Mouse (Mus musculus): ENCODE results near the gene Liph.
"Not testable (repeated sequence)": the region's sequence is repeated elsewhere in the genome, so short reads cannot be mapped to it uniquely, and the experiment has no call there.

The Liph gene

DNA sequence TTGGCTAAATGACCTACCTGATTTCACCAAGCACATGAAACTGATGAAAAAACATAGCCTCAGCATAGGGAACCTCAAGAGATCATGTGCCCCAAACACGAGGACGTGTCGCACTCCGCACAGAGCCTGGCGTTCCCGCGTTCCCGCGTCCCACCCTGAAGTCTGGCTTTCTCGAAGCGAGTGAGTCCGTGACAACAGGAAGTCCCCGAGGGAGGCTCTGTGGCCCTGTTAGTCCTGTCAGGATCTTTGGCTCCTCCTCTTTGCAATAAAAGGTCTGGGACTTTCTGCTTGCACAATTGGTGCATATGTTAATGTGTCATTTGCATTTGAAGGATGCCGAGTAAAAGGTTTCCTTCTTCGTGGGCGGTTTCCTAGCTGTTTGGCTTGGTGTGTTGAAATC, at the start of gene Liph:
Gene Liph, minus strand, starts transcription at position 360 of the 400 bp plus-strand sequence.
- no peak for DNase-seq (ENCODE audit: low spot score)

DNA sequence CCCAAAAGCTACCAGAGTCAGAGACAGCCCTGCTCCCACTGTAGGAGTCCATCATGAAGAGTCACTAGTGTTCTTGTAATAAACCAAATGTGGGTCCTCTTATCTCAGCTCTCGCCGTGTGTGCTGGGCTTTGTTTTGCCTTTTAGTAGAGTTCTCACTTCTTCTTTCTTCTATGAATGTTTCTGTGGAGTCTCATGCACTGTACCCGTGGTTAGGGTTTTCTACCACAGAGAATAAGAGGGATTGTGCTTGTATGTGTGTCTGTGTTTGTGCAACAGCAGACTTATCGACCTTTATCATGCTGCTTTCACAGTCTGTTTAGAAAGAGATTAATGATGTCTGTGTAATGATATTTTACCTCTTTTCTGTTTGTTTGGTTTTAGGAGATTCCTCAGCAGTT, 48.4 kb upstream of the Liph start:
- no peak for DNase-seq (ENCODE audit: low spot score)

- DNase-seq (ENCODE audit: low spot score) = no peak
These were observed 44.5 kb upstream of the Liph start for GRCm38 (mm10) chr16:22039978-22040377.

DNA sequence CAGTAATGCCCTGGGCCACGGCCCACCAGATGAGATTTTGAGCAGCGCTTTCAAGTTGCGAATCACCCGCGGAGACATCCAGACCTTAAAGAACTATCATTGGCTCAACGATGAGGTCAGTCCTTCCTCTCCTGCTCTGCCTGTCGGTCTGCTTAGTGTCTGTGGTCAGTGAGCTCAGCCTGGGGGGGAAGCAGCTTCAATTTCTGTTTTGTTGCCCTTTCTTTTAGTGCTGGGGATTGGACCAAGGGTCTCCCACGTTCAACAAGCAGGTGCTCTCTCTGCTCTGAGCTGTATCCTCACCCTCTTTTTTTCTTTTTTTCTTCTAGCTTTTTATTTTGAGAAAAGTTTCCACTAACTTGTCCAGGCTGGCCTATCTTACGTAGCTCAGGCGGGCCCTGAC, 43.1 kb upstream of the Liph start:
- DNase-seq (ENCODE audit: low spot score) = no peak

GRCm38 (mm10) chr16:22027474-22027873, 32.0 kb upstream of the Liph start:
- no peak for DNase-seq (ENCODE audit: low spot score)

DNA sequence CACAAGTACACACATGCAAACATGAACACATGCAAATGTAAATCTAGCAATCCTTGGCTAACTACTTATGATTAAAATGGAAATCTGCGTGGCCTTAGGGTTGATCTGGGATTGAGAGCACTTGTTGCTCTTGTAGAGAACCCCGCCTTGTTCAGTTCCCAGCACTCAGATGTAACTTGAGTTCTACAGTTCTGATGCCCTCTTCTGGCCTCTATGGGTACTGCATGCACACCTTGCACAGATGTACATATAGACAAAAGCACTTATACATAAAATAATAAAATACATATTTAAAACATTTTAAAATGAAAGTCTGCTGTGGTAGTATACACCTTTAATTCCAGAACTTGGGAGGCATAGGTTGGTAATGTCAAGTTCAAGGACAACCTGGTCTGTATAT, 26.7 kb upstream of the Liph start:
- DNase-seq (ENCODE audit: low spot score) = no peak

DNA sequence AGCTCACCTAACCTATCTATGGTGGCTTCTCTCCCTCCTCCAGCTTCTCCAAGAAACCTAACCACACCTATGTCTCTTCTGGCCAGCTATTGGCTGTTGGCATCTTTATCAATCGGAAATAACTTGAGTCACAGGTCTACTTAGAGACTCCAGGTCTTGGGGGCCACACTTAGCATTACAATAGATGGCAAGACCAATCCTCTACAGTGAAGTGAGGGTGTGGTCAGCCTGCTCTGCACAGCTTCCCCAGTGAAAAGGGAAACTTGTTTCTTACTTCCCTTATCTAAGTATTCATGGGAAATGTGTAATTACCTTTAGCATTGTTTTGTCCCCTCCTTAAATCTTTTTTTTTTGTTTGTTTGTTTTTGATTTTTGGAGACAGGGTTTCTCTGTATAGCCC, 20.1 kb upstream of the Liph start:
- no peak for DNase-seq (ENCODE audit: low spot score)

- no peak for DNase-seq (ENCODE audit: low spot score)
These were observed 14.1 kb upstream of the Liph start for GRCm38 (mm10) chr16:22009596-22009995.

- DNase-seq (ENCODE audit: low spot score) = peak; percentile 100
These were observed 13.7 kb upstream of the Liph start, which contains the start of gene Senp2 for GRCm38 (mm10) chr16:22009099-22009584. Gene Senp2, plus strand, starts transcription at chr16:22009484.

- DNase-seq (ENCODE audit: low spot score) = no peak
These were observed 6.1 kb upstream of the Liph start for GRCm38 (mm10) chr16:22001606-22002005.

GRCm38 (mm10) chr16:22001172-22001571, 5.7 kb upstream of the Liph start:
- DNase-seq (ENCODE audit: low spot score) = no peak

DNA sequence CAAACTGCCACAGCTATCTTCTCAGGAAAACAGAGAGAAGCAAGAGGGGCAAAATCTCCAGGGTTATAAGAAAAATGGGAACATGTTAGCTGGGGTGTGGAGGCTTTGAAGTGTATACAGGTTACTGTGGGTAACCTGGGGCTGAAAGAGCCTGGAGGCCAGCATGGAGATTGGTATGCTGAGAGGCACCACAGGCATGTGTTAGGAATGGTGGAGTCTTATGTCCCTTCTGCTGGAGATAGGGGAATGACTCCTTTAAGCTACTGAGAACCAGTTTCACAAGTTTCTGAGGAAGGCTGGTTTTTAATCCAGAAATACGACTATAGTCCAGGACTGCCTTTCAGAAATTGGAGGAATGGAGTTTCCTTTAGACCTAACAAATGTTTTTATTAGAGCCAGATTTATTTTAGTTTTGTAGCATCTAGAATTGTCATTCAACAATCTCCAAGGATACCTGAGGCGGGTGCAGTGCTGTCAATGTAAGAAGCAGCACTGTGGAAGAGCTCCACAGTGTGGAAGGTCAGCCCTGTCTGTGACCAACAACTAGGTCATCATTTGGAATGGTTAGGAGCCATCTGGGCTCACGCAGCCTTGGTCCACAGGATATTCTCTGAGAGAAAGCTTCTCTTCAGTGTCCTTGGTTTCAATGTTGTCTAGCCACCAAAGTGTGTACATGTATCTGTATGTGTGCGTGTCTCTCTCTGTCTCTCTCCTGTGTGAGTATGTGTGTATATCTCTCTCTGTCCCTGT, 4.7 kb upstream of the Liph start:
- DNase-seq (ENCODE audit: low spot score) = no peak

- no peak for DNase-seq (ENCODE audit: low spot score)
These were observed 2.6 kb upstream of the Liph start for GRCm38 (mm10) chr16:21998061-21998460.

DNA sequence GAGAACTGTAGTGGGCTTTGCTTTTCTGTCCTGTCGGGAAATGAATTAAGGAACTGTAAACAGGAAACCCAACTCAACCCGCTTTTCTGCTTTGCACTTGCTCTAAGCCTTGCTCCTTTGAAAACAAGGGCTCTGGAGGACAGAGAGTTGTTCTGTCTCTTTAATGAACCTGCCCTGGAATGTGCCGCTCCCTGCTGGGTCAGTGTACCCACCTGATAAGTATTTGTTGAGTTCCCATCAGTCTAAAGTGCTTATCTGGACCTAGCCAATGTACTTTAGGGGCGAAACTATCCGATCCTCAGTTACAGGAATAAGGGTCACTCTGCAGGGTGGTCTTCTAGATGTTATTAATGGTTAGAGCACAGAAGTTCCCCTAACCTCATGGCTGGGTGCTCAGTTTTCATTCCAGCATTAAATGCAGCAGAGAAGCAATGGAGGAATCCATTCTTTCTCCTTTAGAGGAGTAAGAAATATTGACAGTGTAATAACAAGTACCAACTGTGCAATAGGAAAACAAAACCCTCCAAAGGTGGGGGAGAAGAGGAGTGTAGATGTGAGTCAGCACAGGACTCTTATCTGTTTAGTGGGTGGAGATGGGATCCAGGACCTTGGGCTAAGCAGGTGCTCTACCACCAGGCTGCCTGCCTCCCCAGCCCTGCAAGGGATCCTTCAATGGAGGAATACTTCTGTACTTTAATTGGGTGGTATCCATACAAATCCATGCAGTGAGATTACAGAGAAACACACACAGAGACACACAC, 1.6 kb upstream of the Liph start:
- DNase-seq (ENCODE audit: low spot score) = no peak

GRCm38 (mm10) chr16:21996402-21996801, 939 bp upstream of the Liph start:
- no peak for DNase-seq (ENCODE audit: low spot score)

DNA sequence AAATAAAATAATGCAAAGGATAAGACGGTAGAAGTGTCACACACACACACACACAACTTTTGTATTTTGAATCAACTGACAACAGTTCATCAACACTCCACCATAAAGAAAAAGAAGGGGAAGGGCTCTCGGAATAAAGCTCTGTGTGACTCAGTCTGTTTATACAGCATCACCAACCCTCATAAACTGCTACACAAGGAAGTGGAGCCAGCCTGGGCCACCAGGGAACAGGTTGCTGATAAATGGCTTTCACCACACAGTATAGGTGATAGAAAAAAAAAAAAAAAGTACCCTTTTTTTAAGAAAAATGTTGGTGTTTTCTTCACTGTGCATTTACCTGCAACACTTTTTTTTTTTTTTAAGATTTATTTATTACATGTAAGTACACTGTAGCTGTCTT, 3.7 kb downstream of the Liph start:
- no peak for DNase-seq (ENCODE audit: low spot score)

DNA sequence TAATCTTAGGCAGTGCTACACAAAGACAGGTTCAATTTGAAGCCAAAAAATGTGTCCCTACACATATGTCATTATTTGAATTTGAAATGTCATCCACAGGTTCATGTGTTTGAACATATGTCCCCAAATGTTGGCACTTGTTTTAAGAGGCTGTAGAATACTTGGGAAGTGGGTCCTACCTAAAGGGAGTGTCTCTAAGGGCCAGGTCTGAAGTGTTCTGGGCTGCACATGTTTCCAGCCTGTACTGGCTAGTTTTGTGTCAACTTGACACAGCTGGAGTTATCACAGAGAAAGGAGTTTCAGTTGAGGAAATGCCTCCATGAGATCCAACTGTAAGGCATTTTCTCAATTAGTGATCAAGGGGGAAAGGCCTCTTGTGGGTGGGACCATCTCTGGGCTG, 4.6 kb downstream of the Liph start:
- DNase-seq (ENCODE audit: low spot score) = not testable (repeated sequence)

DNA sequence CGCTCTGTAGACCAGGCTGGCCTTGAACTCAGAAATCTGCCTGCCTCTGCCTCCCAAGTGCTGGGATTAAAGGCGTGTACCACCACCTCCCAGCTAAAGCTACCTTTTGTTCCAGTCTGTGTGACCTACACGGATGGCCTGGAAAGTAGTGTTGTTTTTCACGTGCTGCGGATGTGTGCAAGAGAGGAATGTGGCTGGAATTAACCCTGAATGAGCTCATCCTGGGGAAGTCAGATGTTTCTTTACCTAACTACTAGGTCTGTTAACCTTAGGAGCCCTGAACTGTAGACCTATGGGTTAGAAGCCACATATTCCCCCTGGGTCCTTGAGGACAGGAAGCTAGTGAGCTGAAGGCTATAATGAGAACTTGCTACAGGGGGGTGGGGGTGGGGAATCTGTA, 7.5 kb downstream of the Liph start:
- no peak for DNase-seq (ENCODE audit: low spot score)

- DNase-seq (ENCODE audit: low spot score) = no peak
These were observed 9.3 kb downstream of the Liph start for GRCm38 (mm10) chr16:21986191-21986590.

DNA sequence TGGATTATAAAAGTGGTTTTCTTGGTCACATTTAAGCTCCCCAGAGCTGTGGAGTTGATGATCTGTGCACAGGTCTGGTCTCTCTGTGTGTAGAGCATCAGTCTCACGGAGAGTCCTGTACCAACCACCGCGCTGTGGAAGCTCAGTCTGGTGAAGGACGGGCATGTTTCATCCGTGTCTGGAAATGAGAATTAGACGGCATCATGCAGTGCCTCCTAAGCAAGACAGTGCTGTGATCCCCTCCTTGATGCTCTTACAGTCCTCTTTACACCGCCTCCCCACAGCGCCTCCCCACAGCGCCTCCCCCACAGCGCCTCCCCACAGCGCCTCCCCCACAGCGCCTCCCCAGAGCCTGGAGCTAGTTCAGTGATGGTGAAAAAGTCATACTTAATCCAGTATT, 11.4 kb downstream of the Liph start:
- no peak for DNase-seq (ENCODE audit: low spot score)

DNA sequence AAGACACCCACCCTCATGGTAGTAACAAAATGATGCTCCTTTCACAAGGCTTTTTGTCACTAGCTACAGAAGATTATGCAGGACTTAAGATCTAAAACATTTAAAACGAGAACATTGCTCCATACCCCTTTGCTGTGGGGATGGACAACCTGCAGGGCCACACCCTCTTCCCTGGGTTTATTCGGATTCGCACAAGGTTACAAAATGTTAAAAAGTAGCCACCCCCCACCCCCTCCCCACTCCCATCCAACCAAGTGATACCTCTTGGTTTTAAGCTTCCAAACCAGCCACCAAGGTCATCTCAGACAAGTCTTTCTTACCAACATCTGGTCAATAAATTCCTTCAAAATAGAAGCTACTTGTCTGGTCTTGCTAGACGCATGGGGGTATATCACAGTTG, 11.9 kb downstream of the Liph start:
- no peak for DNase-seq (ENCODE audit: low spot score)

GRCm38 (mm10) chr16:21983146-21983545, 12.3 kb downstream of the Liph start:
- DNase-seq (ENCODE audit: low spot score) = no peak

- DNase-seq (ENCODE audit: low spot score) = no peak
These were observed 18.1 kb downstream of the Liph start for GRCm38 (mm10) chr16:21977347-21977746.
